Mouse (Mus musculus): ENCODE measurements around the gene Qtrt1.

GRCm38 (mm10) chr9:21451870-21452269 lies 40.2 kb downstream of the Qtrt1 start:
- TF ChIP-seq CTCF (IDR thresholded peaks at IDR 0.05; ENCODE audit: low read depth, low read length) (no peak), POLR2A (IDR thresholded peaks at IDR 0.05; ENCODE audit: insufficient read depth, low read length) (no peak)
